Mouse (Mus musculus): ENCODE results near the gene Cmklr1. TPM values are rescaled to one million over a fixed set of nuclear protein-coding genes. Genes with fewer than 3 reads are reported as not detected.

Cmklr1 gene
- total and polyA plus RNA-seq, 3 experiments, result 22.0 to 42.0 (median 28.5) TPM

GRCm38 (mm10) chr5:113580801-113581200 is 69.4 kb downstream of the Cmklr1 start:
- TF ChIP-seq CTCF (IDR thresholded peaks at IDR 0.05) (no peak), EP300 (IDR thresholded peaks at IDR 0.05; ENCODE audit: insufficient read depth, low read depth, low read length) (no peak), POLR2A (IDR thresholded peaks at IDR 0.05; ENCODE audit: insufficient read depth, low read depth, low read length) (no peak)
- H3K36me3 ChIP-seq (ENCODE audit: control insufficient read depth, insufficient read depth, low read length), result no peaks in the 10 kb centered on the region
- H3K9ac ChIP-seq (ENCODE audit: low read depth, low read length), result no peak overlapping the region
- H3K27ac ChIP-seq, result no peak overlapping the region
- H3K79me2 ChIP-seq (replicated peaks; ENCODE audit: control insufficient read depth, insufficient read depth, low read length), result no peaks in the 10 kb centered on the region
- H3K27me3 ChIP-seq (ENCODE audit: control insufficient read depth, insufficient read depth, low read length), result no peaks in the 10 kb centered on the region
- no peaks in the 10 kb centered on the region for H3K4me1 ChIP-seq (ENCODE audit: control insufficient read depth, insufficient read depth, low read length)
- DNase-seq, result no peak
- 58% methylated on average over 9 of the region's 9 CpGs for WGBS
- intact Hi-C loops (cut with DNase I), result no loop called here
- no peak overlapping the region for H3K4me3 ChIP-seq

- H3K79me2 ChIP-seq (replicated peaks; ENCODE audit: control insufficient read depth, insufficient read depth, low read length), result no peaks in the 10 kb centered on the region
- WGBS, result 47% methylated on average over 8 of the region's 8 CpGs
- DNase-seq, result no peak
- no peaks in the 10 kb centered on the region for H3K4me1 ChIP-seq (ENCODE audit: control insufficient read depth, insufficient read depth, low read length)
- TF ChIP-seq EP300 (IDR thresholded peaks at IDR 0.05; ENCODE audit: insufficient read depth, low read depth, low read length), result no peak
- no peak for TF ChIP-seq POLR2A (IDR thresholded peaks at IDR 0.05; ENCODE audit: insufficient read depth, low read depth, low read length)
- TF ChIP-seq CTCF (IDR thresholded peaks at IDR 0.05), result peak; percentile 65
- H3K9ac ChIP-seq (ENCODE audit: low read depth, low read length), result no peak overlapping the region
- no peaks in the 10 kb centered on the region for H3K36me3 ChIP-seq (ENCODE audit: control insufficient read depth, insufficient read depth, low read length)
- intact Hi-C loops (cut with DNase I), result no loop called here
- no peak overlapping the region for H3K4me3 ChIP-seq
- no peak overlapping the region for H3K27ac ChIP-seq
- H3K27me3 ChIP-seq (ENCODE audit: control insufficient read depth, insufficient read depth, low read length), result no peaks in the 10 kb centered on the region
Observed at GRCm38 (mm10) chr5:113580248-113580647, 70.0 kb downstream of the Cmklr1 start.

- no peak for DNase-seq
- Histone ChIP-seq H3K4me1 (ENCODE audit: control insufficient read depth, insufficient read depth, low read length) (no peaks in the 10 kb centered on the region), H3K79me2 (replicated peaks; ENCODE audit: control insufficient read depth, insufficient read depth, low read length) (no peaks in the 10 kb centered on the region), H3K27me3 (ENCODE audit: control insufficient read depth, insufficient read depth, low read length) (no peaks in the 10 kb centered on the region), H3K27ac (no peak overlapping the region), H3K36me3 (ENCODE audit: control insufficient read depth, insufficient read depth, low read length) (no peaks in the 10 kb centered on the region), H3K4me3 (no peak overlapping the region), H3K9ac (ENCODE audit: low read depth, low read length) (no peak overlapping the region)
- TF ChIP-seq POLR2A (IDR thresholded peaks at IDR 0.05; ENCODE audit: insufficient read depth, low read depth, low read length) (no peak), CTCF (IDR thresholded peaks at IDR 0.05) (no peak), EP300 (IDR thresholded peaks at IDR 0.05; ENCODE audit: insufficient read depth, low read depth, low read length) (no peak)
- intact Hi-C loops (cut with DNase I), result no loop called here
- WGBS, result 75% methylated on average over 4 of the region's 4 CpGs
Observed at GRCm38 (mm10) chr5:113579128-113579527, 71.1 kb downstream of the Cmklr1 start.

GRCm38 (mm10) chr5:113578428-113578827 is 71.8 kb downstream of the Cmklr1 start:
- no peak for TF ChIP-seq CTCF (IDR thresholded peaks at IDR 0.05)
- TF ChIP-seq POLR2A (IDR thresholded peaks at IDR 0.05; ENCODE audit: insufficient read depth, low read depth, low read length), result no peak
- TF ChIP-seq EP300 (IDR thresholded peaks at IDR 0.05; ENCODE audit: insufficient read depth, low read depth, low read length), result no peak
- intact Hi-C loops (cut with DNase I), result no loop called here
- no peak overlapping the region for H3K27ac ChIP-seq
- H3K4me1 ChIP-seq (ENCODE audit: control insufficient read depth, insufficient read depth, low read length), result no peaks in the 10 kb centered on the region
- H3K27me3 ChIP-seq (ENCODE audit: control insufficient read depth, insufficient read depth, low read length), result no peaks in the 10 kb centered on the region
- H3K36me3 ChIP-seq (ENCODE audit: control insufficient read depth, insufficient read depth, low read length), result no peaks in the 10 kb centered on the region
- H3K79me2 ChIP-seq (replicated peaks; ENCODE audit: control insufficient read depth, insufficient read depth, low read length), result no peaks in the 10 kb centered on the region
- no peak for DNase-seq
- WGBS, result 87% methylated on average over 6 of the region's 6 CpGs
- H3K9ac ChIP-seq (ENCODE audit: low read depth, low read length), result no peak overlapping the region
- H3K4me3 ChIP-seq, result no peak overlapping the region

GRCm38 (mm10) chr5:113577555-113577954 is 72.7 kb downstream of the Cmklr1 start:
- 74% methylated on average over 7 of the region's 7 CpGs for whole genome bisulfite sequencing
- no peaks in the 10 kb centered on the region for H3K27me3 ChIP-seq (ENCODE audit: control insufficient read depth, insufficient read depth, low read length)
- H3K79me2 ChIP-seq (replicated peaks; ENCODE audit: control insufficient read depth, insufficient read depth, low read length), result no peaks in the 10 kb centered on the region
- H3K36me3 ChIP-seq (ENCODE audit: control insufficient read depth, insufficient read depth, low read length), result no peaks in the 10 kb centered on the region
- no peak overlapping the region for H3K27ac ChIP-seq
- intact Hi-C loops (cut with DNase I), result no loop called here
- no peak overlapping the region for H3K4me3 ChIP-seq
- TF ChIP-seq EP300 (IDR thresholded peaks at IDR 0.05; ENCODE audit: insufficient read depth, low read depth, low read length), result no peak
- no peak for TF ChIP-seq CTCF (IDR thresholded peaks at IDR 0.05)
- no peak for DNase-seq
- H3K4me1 ChIP-seq (ENCODE audit: control insufficient read depth, insufficient read depth, low read length), result no peaks in the 10 kb centered on the region
- H3K9ac ChIP-seq (ENCODE audit: low read depth, low read length), result no peak overlapping the region

- Histone ChIP-seq H3K36me3 (ENCODE audit: control insufficient read depth, insufficient read depth, low read length) (no peaks in the 10 kb centered on the region), H3K9ac (ENCODE audit: low read depth, low read length) (no peak overlapping the region), H3K27ac (no peak overlapping the region), H3K4me1 (ENCODE audit: control insufficient read depth, insufficient read depth, low read length) (no peaks in the 10 kb centered on the region), H3K79me2 (replicated peaks; ENCODE audit: control insufficient read depth, insufficient read depth, low read length) (no peaks in the 10 kb centered on the region), H3K27me3 (ENCODE audit: control insufficient read depth, insufficient read depth, low read length) (no peaks in the 10 kb centered on the region), H3K4me3 (no peak overlapping the region)
- DNase-seq, result no peak
- 34% methylated on average over 7 of the region's 7 CpGs for WGBS
- intact Hi-C loops (cut with DNase I), result no loop called here
- no peak for TF ChIP-seq CTCF (IDR thresholded peaks at IDR 0.05)
- TF ChIP-seq EP300 (IDR thresholded peaks at IDR 0.05; ENCODE audit: insufficient read depth, low read depth, low read length), result no peak
- no peak for TF ChIP-seq POLR2A (IDR thresholded peaks at IDR 0.05; ENCODE audit: insufficient read depth, low read depth, low read length)
Observed at GRCm38 (mm10) chr5:113570056-113570717, 80.0 kb downstream of the Cmklr1 start.
